Mouse (Mus musculus): ENCODE measurements at regions not wholly inside any gene's neighbourhood (a gene's known extent, or its start where the extent isn't known, plus 50 kb on each side); places are given as distances from the start of the nearest gene placed in this dataset.

DNA sequence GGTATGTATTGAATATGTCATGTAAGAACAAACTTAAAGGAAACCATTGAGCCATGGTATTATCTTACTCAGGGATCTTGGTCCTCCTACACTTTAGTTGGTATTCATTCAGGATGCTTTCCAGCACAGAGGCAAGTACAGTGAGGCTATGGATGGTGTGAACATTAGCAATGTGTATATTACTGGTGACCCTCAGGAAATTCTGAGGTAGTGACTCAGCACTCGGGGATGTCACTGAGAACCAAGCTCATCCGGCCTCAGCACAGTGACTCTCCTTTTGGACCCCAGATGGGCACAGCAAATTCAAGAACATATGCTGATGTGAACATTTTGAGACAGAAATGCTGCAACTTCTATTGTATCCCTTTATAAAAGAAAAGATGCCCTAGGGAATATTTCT lies 96.4 kb upstream of the Mroh9 start:
- no peak for TF ChIP-seq CTCF (IDR thresholded peaks at IDR 0.05; ENCODE audit: borderline replicate concordance, insufficient read depth, low read length)
- no peak for TF ChIP-seq POLR2A (IDR thresholded peaks at IDR 0.05; ENCODE audit: low read depth, low read length)

Data from embryonic fibroblast, embryonic 13.5 days (primary cell).